Mouse (Mus musculus) spleen, adult 2 months (tissue): ENCODE data around the gene Hist1h3d.

ENCODE experiments used
- CTCF ChIP-seq: fragments of 200-500 bp; IDR thresholded peaks from 2 replicates; pipeline ENCODE4 v1.5.1; 2011; ENCODE audit warnings: mild to moderate bottlenecking, inconsistent platforms; ENCODE audit not compliant: insufficient read depth, insufficient read length, insufficient replicate concordance; ENCODE audit errors: extremely low read depth
- POLR2A ChIP-seq: fragments of 200-500 bp; IDR thresholded peaks from 2 replicates; pipeline ENCODE4 v1.6.1; 2011; ENCODE audit warnings: low read depth, low read length, inconsistent platforms

DNA sequence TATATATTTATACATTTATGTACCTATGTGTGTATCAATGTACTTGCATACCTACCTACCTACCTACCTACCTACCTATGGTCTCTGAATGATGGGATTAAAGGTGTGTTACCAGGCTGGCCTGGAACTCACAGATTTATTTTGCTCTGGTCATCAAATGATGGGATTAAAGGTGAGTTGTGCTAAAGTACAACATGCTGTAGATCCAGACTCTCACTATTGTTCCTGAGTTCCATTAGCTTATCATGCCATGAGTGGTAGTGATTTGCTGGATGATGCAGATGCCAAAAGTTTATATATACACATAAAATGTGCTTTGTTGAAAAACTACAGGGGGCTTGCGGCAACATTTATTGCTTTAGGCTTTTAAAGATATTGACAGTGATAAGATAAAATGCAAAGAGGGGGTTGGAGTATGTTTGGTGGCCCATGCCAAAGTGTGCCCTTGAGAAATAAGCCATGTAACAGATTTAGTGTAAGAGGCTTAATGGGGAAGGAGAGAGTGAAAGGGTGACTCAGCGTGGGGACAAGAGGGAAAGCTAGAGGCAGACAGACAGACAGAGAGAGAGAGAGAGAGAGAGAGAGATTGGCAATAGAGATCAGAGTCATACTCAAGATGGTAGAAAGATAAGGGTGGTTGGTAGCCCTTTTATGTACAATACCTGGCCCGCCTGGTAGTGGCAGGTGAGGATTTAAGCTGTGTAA lies 38.4 kb upstream of the Hist1h3d start:
- TF ChIP-seq CTCF (no peak), POLR2A (no peak)
